Mouse (Mus musculus) right cerebral cortex, adult 18-20 months (tissue): ENCODE data around the gene Trim12a.
"Not testable (repeated sequence)": the region's sequence is repeated elsewhere in the genome, so short reads cannot be mapped to it uniquely, and the experiment has no call there.

Experiments
- DNase-seq: peaks from one replicate; pipeline ENCODE4 v3.0.0; 2022; ENCODE audit warnings: mixed read lengths

The Trim12a gene

DNA sequence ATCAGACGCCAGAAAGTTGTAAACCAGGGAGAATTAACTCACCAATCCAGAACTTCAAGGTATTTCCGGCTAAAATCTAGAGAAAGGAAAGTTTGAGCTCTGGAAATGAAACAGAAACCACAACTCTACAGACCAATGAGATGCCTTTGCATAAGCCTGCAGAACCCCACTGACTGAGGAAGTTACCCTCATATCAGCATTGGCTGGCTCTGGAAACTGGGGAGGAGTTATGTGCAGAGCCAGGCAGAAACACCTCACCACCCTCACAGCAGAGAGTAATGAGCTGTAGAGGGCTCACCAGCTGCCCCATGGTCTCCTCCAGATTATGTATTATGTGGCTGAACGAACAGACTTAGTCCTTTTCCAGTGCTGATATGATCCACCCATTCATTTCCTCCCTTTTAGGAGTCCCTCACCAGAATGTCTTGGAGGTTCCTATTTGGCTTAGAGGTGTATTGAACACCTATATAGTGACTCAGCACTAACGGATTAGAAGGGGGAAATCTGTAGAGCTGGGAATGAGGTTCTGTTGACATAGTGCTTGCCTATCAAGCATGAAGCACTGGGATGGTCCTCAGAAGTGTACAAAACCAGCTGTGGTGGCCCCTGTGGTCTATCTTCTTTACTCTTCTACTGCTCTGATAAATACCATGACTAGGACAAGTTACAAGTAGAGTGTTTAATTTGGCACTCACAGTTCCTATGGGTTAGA is at the start of gene Trim12a:
Gene Trim12a, minus strand, starts transcription at position 98 of the 712 bp plus-strand sequence.
- DNase-seq: not testable (repeated sequence)

DNA sequence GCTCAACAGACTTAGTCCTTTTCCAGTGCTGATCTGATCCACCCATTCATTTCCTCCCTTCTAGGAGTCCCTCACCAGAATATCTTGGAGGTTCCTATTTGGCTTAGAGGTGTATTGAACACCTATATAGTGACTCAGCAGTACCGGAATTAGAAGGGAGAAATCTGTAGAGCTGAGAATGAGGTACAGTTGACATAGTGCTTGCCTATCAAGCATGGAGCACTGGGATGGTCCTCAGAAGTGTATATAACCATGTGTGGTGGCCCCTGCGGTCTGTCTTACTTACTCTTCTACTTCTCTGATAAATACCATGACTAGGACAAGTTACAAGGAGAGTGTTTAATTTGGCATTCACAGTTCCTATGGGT is 38.3 kb upstream of the Trim12a start:
- DNase-seq: no peak

GRCm38 (mm10) chr7:104352717-104353599 is 37.7 kb upstream of the Trim12a start, which contains the start of gene Trim12c:
Trim12c (minus strand) TSS chr7:104353362.
- peak; percentile 4 for DNase-seq

GRCm38 (mm10) chr7:104348043-104348442 is 32.8 kb upstream of the Trim12a start:
- not testable (repeated sequence) for DNase-seq

DNA sequence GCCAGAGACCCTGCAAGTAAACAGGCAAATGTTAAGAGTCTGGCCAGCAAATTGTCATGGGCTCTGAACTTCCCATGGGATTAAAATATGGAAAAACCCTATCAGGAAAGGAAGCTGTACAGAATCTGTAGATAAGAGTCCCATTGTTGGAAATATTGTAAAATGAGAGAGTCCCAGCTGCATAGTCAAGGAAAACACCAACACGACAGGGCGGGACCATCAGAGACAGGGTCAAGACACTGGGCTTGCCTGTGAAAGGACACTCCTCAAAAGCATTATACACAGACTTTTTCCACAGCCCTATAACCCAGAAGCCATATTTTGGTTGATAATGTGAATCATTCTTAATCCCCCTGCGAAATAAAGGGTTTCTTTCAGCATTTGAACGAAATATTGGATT is 25.5 kb upstream of the Trim12a start:
- not testable (repeated sequence) for DNase-seq

DNA sequence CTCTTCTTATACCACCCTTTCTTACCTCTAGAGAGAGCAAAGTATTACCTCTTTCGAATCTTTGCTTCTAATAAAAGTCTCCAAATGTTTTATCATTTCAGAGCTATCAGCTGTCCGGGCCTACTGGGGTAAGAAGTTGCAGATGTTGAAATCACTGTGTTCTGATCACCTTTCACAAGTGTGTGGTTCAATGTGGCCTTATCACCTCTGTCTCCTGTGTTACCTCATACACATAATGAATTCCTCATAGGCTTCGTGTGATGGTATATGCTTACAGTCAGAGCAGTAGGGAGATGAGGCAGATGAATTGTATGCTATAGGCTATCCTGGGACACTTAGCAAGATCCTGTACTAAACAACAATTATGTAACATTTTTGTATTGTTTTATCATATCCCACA is 20.3 kb upstream of the Trim12a start:
- not testable (repeated sequence) for DNase-seq

GRCm38 (mm10) chr7:104329171-104329570 is 13.9 kb upstream of the Trim12a start, which contains the start of gene Trim34b:
Trim34b (plus strand) TSS chr7:104329471.
- DNase-seq: not testable (repeated sequence)

DNA sequence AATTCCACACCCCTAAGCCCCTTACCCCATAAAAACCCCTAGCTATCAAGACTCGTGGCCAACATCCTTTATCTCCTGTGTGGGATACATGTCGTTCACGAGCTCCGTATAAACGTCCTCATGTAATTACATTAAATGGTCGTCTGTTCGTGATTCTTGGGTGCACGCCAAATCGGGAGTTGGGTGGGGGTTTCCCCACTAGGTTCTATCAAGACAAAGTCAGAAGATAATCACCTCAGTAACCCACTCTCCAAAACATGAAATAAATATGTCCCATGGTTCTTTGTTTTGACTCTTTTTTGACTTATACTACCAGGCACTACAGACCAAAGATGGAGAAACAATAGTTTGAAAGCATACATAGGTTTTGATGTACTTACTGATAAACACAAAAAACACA is 6.8 kb upstream of the Trim12a start:
- no peak for DNase-seq

- no peak for DNase-seq
These were observed 391 bp downstream of the Trim12a start for GRCm38 (mm10) chr7:104314796-104315353.

GRCm38 (mm10) chr7:104291638-104292400 is 23.4 kb downstream of the Trim12a start:
- DNase-seq: no peak

DNA sequence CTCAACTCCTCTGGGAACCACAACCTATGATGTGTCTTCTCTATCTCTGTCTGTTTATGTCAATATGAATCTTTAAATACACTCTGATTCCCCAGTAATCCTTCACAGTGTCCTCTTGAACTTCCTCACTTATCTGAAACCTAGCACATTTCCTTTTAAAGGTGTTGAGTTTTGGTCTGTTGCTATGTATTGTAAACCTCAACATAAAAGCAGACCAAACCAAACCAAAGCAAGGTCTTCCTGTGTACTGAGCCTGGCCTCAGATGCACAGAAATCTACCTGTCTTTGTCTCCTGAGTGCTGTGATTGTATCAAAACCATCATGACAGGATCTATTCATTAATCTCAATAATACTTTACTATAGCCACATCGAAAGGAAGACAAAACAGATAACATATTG is 24.6 kb downstream of the Trim12a start:
- no peak for DNase-seq

DNA sequence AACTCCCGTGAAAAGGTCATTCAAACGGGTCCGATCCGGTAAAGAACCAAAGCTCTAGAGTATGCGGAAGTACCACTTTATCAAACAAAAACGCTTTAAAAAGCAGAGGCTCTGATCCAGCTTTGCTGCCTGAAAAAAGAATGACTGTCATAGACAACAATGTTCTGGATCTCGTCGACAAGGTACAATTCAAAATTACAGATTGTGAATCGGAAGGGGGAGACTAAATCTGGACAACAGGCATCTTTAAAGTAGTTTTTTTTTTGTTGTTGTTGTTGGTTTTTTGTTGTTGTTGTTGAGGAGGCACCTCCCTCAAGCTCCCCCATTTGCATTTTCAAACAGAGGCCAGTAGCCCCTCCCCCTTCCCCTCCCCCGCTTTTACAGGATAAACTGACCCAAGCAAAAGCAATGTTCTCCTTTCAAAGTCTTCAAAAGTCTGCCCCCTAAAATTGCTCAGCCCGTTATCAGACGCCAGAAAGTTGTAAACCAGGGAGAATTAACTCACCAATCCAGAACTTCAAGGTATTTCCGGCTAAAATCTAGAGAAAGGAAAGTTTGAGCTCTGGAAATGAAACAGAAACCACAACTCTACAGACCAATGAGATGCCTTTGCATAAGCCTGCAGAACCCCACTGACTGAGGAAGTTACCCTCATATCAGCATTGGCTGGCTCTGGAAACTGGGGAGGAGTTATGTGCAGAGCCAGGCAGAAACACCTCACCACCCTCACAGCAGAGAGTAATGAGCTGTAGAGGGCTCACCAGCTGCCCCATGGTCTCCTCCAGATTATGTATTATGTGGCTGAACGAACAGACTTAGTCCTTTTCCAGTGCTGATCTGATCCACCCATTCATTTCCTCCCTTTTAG is 27.5 kb downstream of the Trim12a start, which contains the start of gene Trim5:
Gene Trim5, minus strand, starts transcription at position 519 of the 868 bp plus-strand sequence.
- DNase-seq: not testable (repeated sequence)

- DNase-seq: not testable (repeated sequence)
These were observed 35.9 kb downstream of the Trim12a start for GRCm38 (mm10) chr7:104279361-104279760.

- DNase-seq: not testable (repeated sequence)
These were observed 49.9 kb downstream of the Trim12a start for GRCm38 (mm10) chr7:104265335-104265734.

GRCm38 (mm10) chr7:104260380-104260779 is 54.9 kb downstream of the Trim12a start:
- not testable (repeated sequence) for DNase-seq
